Mouse (Mus musculus): ENCODE measurements around the gene Uevld.
"Not testable (repeated sequence)": the region's sequence is repeated elsewhere in the genome, so short reads cannot be mapped to it uniquely, and the experiment has no call there.

Uevld gene

DNA sequence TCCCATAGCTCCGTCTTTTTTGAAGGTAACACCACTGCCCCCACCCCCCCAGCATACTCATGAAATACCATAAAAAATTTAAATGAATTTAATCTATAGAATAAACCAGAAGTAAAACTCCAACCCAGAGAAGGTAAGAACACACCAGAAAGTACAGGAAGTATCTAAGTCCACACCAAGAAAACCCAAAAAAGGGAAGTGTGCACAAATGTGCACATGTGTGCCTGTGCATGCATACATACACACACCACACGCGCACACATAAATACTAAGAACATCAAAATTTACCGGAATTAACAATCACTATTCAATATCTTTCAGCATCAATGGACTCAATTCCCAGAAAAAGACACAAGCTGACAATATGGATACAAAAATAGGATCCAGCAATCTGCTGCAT is 11.6 kb upstream of the Uevld start:
- DNase-seq (ENCODE audit: low spot score) = no peak

DNA sequence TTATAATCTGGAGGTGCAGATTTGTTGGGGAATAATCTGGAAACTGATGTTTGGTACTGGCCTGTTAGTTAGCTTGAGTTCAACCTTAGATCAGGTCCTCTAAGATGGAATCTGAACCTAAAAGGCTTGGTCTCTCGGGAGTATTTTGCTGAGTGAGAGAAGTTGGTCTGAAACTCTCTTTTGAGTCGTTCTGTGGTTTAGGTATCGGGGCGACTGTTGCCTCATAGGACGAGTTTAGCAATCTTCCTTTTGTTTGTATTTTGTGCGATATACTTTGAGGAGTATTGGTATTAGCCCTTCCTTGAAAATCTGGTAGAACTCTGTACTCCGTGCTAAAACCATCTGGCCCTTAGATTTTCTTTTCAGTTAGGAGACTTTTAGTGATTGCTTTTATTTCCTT is 5.7 kb upstream of the Uevld start:
- DNase-seq (ENCODE audit: low spot score) = no peak

- no peak for DNase-seq (ENCODE audit: low spot score)
These were observed 4.7 kb upstream of the Uevld start for GRCm38 (mm10) chr7:46962806-46963618.

DNA sequence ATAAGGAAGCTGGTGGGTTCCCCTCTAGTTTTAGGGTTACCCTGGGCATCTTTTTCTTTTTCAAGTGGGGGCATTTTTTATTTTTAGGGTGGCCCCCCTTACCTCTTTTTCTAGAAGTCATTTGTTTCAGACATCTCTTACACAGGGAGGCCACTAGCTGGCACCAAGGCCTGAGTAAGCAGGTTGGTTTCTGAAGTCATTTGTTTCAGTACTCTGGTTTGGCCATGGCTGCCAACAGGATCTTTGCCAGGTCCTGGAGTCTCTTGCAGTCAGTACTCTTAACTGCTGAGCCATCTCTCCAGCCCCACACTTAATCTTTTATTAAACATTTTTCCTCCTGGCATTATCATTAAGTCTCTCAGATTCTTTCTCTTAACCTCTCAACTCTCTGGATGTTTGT is 3.8 kb upstream of the Uevld start:
- DNase-seq (ENCODE audit: low spot score) = no peak

GRCm38 (mm10) chr7:46960991-46961390 is 2.7 kb upstream of the Uevld start:
- DNase-seq (ENCODE audit: low spot score) = no peak

- DNase-seq (ENCODE audit: low spot score) = no peak
These were observed 526 bp upstream of the Uevld start for GRCm38 (mm10) chr7:46958853-46959252.

DNA sequence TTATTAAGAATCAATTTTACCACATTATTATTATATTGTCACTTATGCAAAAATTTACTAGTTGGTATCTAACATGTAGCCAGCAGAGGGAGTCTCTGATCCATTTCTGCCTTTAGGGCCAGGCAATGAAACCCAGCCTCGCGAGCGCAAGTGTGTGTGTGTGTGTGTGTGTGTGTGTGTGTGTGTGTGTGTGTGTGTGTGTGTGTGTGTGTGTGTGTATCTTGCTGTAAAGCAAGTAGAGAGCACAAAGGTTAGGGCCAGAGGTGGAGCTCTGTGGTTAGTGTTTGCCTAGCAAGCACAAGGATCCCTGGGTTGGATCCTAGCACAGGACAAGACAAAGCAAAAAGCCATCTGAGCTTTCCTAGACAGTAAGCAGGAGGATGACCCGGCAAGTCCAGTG is 22.5 kb downstream of the Uevld start:
- no peak for DNase-seq (ENCODE audit: low spot score)

DNA sequence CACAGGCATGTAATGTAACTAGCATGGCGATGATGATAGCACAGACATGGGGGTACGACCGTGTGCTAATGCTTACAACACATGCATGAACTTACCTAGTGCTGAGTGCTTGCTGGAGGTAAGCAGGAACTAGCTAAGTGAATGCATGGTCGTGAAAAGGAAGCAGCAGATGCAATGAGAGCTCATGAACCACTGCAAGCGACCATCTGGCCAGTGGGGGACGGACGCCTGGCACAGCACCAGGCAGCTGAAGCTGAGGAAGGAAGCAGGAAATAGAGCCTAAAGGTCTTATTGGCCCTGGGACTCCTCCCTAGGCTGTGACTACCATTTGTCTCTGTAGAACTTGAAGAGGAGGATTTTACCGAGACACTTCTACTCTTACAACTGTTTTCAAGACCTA is 23.5 kb downstream of the Uevld start:
- DNase-seq (ENCODE audit: low spot score) = no peak

DNA sequence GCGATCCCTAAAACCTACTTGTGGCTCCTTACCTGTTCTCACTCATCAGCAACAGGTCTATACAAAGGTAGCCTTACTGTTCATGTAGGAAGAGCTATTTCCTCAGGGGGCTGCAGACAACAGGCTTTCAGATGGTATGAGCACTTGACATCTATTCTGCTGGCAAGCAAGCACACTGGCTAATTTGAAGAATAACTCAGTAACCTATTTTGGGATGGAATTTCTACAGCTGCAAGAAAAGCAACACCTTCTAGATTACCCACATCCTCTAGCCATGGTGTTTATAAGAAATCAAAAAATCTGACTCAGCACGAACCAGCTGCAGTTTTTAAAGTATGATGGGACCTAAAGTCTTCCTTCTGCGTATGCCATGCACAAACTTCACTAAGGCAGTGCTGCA is 27.0 kb downstream of the Uevld start:
- DNase-seq (ENCODE audit: low spot score) = no peak

- DNase-seq (ENCODE audit: low spot score) = no peak
These were observed 30.0 kb downstream of the Uevld start for GRCm38 (mm10) chr7:46928291-46928690.

DNA sequence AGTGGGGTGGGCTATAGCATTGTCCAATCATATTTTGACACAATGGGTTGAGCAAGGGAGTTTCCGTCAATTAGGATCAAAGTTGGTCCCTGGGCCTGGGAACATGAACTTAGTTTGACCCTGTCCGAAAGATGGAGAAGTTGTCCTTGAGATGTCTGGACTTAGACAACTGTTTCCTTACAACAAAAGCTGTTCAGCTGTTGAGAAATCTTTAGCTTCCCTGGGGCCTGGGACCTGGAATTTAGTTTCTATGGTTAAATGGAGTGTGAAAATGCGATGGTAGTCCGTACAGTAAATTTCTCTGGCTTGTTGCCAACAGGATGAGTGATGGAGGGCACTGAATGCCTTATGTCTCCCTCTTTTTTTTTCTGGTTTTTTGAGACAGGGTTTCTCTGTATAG is 36.3 kb downstream of the Uevld start:
- no peak for DNase-seq (ENCODE audit: low spot score)

- DNase-seq (ENCODE audit: low spot score) = peak; percentile 86
These were observed 38.7 kb downstream of the Uevld start, which contains the start of gene Tsg101 for GRCm38 (mm10) chr7:46919551-46920176. Gene Tsg101 (minus strand): TSS chr7:46919969.

DNA sequence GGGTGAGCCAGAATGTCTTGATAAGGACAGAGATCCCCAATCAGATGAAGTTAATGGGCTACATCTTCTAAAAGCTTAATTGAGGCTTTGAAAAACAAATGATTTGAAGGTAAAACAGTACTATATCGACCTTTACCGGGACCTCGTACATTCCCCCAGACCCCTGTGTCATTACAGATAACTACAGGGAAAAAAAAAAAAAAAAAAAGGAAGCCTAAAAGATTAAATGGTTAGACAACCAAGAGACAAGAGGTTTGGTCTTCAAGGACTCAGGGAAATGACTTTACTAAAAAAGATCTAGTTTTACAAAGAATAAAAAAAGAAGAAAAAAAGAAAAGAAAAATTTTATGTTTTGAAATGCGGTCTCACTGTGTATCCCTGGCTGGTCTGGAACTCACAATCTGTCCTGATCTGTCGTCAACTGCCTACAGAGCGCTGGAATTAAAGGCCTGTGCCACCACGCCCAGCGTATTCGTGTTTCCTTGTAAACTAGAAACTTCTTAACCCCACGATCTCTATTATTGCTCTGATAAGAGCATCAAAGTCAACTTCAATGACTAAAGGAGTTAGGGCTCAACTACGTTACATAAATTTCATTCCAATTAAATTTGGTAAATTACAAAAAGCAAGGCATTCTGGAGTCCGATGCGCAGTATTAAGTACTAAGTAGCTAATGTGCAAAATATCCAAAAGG is 39.5 kb downstream of the Uevld start:
- no peak for DNase-seq (ENCODE audit: low spot score)

- DNase-seq (ENCODE audit: low spot score) = no peak
These were observed 42.0 kb downstream of the Uevld start for GRCm38 (mm10) chr7:46916376-46916775.

- DNase-seq (ENCODE audit: low spot score) = no peak
These were observed 47.1 kb downstream of the Uevld start for GRCm38 (mm10) chr7:46911250-46911649.

GRCm38 (mm10) chr7:46899343-46899742 is 59.0 kb downstream of the Uevld start:
- DNase-seq (ENCODE audit: low spot score) = no peak

- DNase-seq (ENCODE audit: low spot score) = no peak
These were observed 62.8 kb downstream of the Uevld start for GRCm38 (mm10) chr7:46895511-46895910.

DNA sequence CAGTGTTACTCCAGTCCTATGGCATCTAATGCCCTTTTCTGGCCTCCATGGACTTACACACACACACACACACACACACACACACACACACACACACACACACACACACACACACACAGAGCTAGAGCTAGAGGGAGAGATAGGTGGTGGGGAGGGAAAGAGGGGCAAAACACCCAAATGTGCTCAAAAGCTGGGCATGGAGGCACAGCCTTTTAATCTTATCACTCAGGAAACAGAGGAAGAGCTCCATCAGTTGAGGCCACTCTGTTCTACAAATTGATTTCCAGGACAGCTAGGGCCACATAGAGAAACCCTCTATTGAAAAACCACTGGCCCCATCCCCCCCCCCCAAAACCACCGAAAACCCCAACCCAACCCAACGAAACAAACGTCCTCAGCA is 75.0 kb downstream of the Uevld start:
- DNase-seq (ENCODE audit: low spot score) = no peak

DNA sequence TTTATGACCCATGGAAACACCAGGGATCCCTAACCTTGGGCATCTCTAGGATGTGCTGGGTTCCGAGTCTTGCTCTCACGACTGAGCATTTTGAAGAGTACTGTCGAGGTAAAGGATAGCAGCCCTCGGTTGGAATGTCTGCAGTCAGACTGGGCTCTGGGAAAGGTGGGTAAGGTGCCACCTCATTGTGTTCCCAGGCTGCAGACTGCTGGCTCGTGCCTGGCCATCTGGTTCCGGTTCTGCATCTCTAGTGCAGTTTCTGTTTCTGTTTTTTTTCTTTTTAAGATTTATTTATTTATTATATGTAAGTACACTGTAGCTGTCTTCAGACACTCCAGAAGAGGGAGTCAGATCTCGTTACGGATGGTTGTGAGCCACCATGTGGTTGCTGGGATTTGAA is 76.4 kb downstream of the Uevld start:
- DNase-seq (ENCODE audit: low spot score) = not testable (repeated sequence)

GRCm38 (mm10) chr7:46880992-46881391 is 77.3 kb downstream of the Uevld start:
- no peak for DNase-seq (ENCODE audit: low spot score)

GRCm38 (mm10) chr7:46879851-46880250 is 78.5 kb downstream of the Uevld start:
- DNase-seq (ENCODE audit: low spot score) = no peak

GRCm38 (mm10) chr7:46877255-46877654 is 81.1 kb downstream of the Uevld start:
- no peak for DNase-seq (ENCODE audit: low spot score)

DNA sequence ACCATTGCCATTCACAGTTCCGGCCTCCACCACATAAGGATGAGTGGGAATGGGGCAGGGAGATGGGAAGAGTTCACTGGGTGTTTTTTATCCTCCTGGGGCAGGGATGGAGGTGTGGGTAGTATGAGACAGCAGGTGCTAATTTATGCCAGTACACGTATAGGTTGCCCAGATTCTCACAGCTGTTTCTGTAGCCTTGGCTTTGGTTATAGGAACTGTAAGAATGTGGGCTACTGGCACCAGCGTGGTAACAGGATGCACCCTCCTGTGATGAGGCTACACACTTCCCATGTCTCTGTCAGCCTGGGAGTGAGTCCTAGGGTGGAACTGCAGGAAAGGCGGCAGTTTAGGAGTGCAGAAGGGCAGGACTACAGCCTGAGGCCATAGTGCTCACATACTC is 81.5 kb downstream of the Uevld start:
- DNase-seq (ENCODE audit: low spot score) = no peak

Data from ovary, postnatal 10 days (tissue).